Mouse (Mus musculus) layer of hippocampus, adult 11-12 months (tissue): ENCODE results near the gene Mus81.
"Not testable (repeated sequence)": the region's sequence is repeated elsewhere in the genome, so short reads cannot be mapped to it uniquely, and the experiment has no call there.

Experiments used
- DNase-seq: peaks from one replicate; pipeline ENCODE4 v3.0.0; 2022; ENCODE audit warnings: low spot score

The Mus81 gene

DNA sequence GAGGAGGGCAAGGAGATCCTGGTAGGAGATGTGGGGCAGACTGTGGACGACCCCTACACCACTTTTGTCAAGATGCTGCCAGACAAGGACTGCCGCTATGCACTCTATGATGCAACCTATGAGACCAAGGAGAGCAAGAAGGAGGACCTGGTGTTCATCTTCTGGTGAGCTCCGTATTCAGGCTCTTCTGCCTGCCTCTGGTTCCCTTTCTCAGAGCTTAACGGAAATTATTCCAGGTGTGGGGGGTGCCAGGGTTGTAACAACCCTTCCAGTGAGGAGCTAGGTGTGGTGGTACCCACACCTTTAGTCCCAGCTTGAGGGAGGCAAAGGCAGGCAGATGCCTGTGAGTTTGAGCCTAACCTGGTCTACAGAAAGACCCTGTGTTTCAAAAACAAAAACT lies 4.4 kb upstream of the Mus81 start:
- DNase-seq, result no peak

DNA sequence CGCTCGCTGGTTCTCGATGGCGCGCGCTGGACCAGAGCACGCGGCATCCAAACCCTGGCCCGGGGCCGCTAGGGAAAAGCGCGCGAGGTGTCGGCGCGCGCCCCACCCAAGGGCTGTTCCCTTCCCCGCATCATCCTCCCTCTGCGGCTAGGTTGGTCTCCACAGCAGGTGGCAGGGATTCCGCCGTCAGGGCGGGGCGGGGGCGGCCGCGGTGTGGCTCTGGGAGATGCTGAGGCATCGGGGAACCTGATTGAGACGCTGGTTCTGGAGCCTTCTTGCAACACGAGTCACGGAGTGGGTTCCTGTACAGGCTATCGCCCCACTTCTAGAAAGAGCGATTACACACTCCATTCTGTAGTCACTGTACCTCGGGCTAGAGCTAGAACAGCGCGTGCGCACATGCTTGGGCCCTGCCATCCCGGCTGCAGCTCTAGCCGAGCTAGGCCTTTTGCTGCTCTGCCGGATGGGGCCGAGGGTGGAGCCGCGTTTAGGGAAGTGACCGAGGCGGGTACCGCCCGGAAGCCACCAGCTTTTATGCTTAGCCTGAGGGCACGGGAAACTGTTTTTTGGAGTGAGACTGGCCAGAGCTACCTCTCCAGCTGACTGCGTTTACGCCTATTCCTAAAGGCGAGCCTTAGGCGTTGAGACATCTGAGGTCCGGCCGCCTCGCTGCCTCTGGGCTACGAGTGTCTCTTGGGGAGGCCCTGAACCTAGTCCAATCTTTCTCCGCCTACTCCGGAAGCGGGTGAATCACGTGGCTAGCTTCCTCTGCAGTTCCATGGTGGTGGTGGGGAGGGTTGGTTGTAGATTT lies 2.9 kb upstream of the Mus81 start:
- peak; percentile 84 for DNase-seq

DNA sequence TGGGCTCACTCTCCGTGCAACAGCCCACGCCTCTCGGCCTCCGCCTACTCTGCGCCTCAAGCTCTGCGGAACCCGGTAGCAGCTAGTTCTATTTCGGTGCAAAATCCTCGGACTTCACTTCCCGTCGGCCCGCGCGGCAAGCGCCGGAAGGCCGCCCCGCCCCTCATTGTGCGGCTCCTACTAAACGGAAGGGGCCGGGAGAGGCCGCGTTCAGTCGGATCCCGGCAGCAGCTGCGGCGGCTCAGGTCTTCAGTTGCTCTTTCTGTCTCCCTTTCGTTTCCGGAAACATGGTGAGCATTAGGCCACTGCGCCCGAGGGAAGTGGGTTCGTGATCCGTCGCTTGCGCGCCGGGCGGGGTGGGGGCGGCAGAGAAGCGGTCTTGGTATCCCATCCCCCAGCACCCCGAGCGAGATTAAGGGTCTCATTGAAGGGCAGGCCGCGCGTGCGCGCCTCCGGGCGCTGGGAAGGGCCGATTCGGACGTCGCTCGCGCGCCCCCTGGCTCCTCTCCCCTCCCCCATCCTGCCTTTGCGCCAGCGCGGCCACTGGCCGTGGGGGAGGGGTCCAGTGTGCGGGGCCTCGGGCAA lies 2.2 kb upstream of the Mus81 start, which contains the start of gene Cfl1:
Gene Cfl1, plus strand, starts transcription at position 143 of the 585 bp plus-strand sequence.
- peak; percentile 95 for DNase-seq

DNA sequence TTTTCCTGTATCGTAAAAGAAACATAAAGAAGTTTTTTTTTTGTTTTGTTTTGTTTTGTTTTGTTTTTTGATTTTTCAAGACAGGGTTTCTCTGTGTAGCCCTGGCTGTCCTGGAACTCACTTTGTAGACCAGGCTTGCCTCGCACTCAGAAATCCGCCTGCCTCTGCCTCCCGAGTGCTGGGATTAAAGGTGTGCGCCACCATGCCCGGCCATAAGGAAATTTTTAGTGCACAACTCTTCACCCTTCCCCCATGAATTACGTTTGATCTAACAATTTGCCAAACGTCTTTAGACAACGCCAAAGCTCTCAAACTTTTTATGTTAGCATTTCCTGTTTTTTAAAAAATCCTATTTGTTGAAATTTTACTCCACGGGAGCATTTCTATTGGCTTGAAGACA lies 1.5 kb upstream of the Mus81 start:
- not testable (repeated sequence) for DNase-seq

DNA sequence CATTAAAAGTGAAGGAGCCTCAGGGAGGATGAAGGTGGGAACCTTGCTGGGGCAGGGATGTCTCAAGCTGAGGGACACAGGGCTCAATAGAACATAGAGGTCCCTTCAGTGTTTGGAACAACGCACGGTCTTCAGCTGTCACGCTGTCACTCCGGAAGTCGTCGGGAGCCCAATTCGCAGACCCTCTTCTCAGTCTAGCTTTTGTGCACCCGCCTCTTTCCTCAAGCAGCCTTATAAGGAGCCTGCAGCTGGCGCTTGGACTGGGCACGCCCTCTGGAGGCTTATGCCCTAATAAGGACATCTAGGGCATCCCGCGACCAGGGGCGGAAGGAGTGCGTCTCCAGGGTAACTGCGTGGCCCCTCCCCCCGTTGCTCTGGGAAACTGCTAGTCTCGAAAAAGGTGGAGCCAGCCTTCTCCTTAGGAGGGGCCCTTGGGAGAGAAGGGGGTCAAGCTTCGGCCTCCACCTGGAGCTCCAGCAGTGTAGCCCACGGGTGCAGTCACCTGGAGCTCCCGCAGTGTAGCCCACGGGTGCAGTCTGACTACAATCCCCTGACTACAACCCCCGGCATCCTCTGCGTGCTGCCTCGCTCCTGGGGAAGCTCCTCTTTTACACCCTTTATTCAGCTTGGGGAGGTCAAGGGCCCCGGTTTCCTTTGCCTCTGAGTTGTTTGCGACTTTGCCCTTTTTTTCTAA lies 823 bp upstream of the Mus81 start:
- peak; percentile 98 for DNase-seq

DNA sequence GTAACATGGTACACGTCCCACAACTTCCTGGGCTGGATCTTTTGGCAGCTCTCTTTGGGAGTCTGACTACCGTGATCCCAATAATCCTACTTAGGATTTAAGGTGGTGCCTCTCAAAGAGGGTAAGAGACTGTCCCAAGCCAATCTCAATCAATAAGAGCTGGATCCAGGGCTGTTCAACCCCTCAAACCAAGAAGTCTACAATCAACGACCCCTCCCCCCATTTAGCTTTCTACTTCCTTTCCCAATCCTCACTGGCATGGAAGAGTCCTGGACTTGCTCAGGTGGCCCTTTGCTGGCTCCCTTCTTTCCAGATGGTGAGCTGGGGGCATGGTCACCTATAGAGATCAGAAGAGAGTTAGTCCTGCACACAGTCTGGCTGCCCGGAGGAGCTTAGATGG lies 1.4 kb downstream of the Mus81 start:
- no peak for DNase-seq

DNA sequence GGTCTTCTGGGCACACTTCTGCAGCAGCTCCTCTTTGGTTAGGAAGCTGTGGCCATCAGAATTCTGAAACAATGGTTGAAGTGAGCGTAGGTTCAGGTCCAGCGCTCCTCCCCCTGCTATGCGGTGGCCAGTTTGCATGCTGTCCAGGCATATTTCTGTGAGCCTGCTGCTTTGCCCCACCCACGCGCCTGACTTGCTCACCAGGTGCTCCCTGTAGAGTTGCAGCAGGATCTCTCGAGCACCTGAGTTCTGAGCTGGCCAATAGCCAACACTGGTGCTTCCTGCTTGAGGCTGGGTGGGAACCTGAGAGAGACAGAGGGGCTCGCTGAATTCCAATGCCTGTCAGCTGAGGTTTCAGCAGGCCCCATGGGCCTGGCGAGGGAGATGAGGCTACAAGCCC lies 1.9 kb downstream of the Mus81 start:
- DNase-seq, result no peak

DNA sequence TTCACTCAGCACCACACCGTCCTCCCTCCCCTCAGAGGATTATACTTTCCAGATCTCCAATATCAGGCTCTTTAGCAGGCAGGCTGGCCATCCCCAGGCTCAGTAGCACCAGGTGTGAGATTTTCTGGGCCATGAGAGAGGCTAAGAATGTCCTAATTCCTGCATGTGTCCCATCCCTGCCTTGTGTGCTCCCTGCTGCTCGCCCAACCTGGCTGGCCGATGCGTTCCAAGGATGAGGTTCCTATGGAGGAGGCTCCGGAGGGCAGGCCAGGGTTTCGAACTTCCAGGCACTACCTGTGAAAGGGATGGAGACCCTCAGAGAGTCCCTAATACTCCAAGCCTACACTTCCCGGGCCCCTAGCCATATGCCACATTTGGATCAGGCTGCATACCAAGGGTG lies 2.4 kb downstream of the Mus81 start:
- no peak for DNase-seq

DNA sequence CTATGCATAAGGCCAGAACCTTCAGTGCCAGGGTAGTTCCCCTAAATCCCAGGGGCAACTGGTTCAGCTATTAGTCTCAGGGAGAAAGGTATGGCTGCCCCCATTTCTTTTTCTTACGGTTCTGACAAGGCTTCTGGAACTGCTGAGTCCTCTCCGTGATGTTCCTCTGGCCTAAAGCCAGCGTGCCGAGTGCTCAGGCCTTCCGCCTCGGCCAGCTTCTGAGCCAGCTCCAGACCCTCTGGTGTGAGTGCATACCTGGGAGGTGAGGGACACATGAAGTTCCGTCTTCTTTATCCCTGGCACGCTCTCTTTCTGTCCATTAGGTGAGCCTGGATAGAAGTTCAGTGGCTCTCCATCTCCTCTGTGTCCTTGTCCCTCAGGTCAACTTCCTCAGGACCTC lies 2.8 kb downstream of the Mus81 start:
- DNase-seq, result no peak

DNA sequence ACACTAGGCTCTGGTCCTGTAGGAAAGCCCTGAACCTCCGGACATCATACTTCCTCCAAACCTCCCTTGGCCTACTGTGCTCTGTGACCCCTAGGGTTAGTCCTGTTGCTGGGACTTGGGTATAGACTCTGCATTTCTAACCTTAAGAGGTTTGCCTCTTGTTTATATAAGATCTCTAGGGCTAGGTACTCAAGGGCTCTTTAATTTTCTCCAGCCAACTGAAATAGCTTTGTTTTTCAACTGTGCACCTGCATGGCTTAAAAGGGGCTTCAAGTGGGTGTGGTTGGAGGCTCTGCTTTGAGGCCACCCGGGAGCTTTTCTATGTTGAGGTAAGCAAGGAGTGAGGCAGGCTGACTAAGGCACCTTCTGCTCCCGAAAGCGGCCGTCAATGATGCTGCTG lies 3.7 kb downstream of the Mus81 start:
- no peak for DNase-seq

DNA sequence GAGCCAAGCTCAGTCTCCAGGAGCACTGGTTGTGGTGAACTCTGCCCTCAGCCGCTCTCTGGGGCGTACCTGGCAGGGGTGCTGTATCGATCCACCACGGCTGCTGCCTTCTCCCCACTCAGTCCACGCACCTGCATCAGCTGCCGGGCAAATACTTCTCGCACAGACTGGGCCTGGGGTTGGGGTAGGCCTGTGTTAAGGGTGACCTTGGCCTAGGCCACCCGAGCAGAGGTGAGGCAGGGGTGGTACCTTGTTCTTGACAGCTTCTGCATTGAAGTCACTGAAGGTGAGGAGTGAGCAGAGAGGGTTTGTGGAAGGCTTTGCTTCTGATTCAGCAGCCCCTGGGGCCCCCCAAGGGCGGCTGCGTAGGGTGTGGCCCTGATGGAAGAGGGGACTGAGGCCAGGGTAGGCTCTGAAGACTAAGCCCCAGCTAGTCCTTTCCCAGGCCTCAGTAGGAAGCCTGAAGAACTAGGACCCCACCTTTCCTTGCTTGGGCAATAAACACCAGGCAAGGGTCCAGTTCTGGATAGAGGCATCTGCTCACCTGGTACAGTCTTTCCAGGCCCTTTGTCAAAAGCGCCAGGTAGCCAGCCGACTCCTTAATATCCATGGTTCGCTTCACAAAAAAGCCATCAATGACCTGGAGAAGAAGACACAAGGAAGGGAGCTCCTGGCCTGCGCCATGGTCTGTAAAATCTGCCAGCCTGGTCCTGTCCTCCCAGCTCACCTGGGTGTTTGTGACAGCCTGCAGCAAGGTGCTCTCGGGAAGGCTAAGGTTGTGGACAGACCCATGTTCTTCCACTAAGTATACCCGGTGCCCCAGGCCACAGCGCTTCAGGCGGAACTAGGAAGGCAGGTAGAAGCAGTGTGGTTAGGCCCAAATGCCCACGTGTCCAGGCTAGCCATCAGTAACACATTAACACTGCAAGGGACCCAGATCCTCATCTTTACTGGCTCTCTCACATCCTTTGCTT lies 4.5 kb downstream of the Mus81 start:
- DNase-seq, result no peak

DNA sequence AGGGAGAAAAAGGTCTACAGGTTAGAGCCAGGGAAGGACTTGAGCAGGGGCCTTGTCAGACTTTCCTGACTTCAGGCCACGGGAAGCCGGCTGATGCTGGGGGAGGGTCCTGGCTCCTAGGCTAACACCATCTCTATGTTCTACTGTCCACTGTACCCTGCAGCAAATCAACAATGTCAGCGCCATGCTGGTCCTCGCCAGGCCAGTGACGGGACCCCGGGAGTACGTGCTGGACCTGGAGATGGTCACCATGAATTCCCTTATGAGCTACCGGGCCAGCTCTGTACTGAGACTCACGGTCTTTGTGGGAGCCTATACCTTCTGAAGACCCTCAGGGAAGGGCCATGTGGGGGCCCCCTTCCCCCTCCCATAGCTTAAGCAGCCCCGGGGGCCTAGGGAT lies 6.8 kb downstream of the Mus81 start:
- no peak for DNase-seq

DNA sequence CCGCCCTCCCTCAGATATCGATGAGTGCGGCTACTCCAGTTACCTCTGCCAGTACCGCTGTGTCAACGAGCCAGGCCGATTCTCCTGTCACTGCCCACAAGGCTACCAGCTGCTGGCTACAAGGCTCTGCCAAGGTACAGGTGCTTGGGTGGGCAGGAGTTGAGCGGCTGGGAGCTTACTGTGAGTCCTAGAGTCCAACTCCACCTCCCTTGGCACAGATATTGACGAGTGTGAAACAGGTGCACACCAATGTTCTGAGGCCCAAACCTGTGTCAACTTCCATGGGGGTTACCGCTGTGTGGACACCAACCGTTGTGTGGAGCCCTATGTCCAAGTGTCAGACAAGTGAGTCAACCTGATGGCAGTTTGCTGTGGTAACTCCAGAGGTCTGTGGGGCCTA lies 8.2 kb downstream of the Mus81 start:
- no peak for DNase-seq

DNA sequence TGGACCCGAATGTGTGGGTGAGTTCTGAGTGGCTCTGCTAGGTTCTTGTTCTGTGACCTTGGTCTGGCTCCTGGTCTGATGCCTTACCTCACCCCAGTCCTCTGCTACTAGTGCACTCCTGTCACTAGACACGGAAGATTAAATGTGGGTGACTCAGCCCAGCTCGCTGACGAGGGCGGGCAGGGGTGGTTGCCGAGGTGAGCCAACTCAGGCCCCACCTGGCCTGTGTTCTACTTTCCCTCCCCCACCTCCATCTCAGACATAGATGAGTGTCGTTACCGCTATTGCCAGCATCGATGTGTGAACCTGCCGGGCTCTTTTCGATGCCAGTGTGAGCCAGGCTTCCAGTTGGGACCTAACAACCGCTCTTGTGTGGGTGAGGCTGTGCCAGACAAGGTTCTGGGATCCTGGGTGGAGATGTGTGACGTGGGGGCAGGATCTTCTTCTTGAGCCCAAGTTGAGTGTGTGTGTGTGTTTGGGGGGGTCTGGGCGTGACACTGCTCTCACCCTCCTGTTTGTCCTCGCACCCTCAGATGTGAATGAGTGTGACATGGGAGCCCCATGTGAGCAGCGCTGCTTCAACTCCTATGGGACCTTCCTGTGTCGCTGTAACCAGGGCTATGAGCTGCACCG lies 10.4 kb downstream of the Mus81 start:
- no peak for DNase-seq

DNA sequence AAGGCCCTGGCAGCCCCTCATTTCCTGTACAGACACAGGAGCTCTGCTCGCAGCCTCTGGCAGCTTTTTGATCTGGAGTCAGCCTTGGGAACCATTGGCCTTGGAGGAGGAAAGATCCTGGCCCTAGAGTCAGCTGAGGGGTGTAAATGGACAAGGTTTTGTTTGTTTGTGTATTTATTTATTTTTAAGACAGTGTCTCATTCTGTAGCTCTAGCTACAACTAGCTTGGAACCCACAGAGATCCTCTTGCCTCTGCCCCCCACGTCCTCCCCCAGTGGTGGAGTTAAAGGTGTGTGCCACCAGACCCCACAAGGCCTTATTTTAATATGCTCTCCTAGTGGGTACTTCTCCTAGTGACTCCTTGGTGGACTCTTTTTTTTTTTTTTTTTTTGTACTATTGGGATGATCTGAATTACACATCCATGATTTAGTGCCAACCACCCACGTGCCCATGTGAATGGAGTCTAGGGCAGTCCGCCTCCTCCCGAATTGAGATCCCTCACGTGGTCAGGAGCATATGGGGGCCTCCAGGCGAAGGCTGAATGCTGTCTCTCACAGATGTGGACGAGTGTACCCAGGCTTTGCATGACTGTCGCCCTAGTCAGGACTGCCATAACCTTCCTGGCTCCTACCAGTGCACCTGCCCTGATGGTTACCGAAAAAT lies 11.1 kb downstream of the Mus81 start:
- DNase-seq, result no peak

DNA sequence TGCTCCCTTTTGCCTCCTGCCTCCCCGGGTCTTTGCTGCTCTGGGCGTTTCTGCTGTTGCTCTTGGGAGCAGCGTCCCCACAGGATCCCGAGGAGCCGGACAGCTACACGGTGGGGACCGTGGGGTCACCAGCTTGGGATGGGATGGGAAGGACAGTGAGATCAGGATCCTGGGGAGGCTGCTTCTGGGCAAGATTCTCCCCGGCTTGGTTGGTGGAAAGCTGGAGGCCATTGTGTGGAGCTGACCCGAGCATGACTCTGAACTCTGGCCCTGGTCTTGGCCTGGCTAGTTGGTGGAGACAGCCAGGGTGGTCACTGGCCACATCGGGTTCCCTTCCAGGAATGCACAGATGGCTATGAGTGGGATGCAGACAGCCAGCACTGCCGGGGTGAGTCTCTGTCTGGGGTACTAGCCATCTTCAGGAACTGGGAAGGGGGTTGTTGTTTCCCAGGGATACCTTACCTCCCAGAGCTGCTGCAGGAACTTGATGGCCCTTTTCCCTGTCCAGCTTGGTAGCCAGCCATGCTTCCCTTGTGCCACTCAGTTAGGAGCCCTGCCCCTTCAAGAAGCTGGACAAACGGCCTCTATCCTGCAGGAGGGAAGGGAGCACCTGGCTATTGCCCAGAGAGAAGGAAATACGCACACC lies 13.0 kb downstream of the Mus81 start:
- no peak for DNase-seq

DNA sequence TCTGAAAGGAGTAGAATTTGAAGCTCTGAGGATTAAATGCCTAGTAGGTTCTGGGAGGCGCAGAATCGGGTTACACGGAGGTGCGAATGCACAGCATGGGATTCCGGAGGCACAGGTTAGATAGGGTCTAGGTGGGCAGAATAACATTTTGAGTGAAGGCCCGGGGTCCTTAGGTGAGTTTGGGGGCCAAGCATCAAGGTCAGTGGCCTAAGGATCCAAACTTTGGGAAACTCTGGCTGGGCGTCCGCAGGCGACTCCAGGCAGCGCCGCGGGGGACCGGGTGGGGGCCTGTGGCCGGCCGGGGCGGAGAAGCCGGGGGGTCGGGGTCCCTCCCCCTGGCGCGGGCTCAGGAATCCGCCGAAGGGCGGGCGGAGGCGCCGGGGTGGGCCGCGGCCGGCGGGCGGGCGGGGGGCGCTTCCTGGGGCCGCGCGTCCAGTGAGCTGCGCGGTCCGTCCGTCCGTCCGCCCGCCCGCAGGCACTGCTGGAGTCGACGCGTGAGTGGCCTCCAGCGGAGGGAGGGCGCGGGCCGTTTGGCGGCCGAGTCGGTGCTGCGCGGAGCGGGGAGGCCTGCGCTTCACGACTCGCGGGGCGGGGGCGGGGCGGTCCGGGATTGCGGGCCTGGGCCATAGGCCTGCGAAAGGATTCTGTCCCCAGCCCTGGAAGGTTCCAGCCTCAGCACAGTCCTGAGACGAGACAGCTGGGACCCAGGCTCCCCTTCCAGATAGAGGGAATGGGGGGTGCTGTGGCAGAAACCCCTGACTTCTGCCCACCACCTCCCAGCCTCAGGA lies 13.7 kb downstream of the Mus81 start:
- no peak for DNase-seq

DNA sequence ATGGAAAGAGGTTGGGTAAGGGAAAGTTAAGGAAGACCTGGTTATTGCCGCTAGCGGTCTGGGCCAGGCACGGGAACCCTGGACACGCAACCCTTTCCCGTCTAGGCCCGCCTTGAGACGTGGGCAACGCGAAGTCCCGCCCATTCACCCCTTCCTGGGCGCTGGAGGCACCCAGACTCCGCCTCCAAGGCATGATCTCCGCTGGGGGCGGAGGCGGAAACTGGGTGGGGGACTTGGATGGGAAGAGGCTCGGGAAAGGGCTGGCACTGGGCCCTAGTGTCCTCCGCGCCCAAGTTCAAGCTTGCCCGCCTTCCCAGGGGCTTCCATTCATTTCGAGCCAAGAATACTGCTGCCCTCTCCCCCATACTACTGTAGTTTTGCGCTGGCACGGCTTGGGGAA lies 14.5 kb downstream of the Mus81 start, which contains the start of gene Efemp2:
Gene Efemp2, plus strand, starts transcription at position 235 of the 400 bp plus-strand sequence.
- DNase-seq, result peak; percentile 71

DNA sequence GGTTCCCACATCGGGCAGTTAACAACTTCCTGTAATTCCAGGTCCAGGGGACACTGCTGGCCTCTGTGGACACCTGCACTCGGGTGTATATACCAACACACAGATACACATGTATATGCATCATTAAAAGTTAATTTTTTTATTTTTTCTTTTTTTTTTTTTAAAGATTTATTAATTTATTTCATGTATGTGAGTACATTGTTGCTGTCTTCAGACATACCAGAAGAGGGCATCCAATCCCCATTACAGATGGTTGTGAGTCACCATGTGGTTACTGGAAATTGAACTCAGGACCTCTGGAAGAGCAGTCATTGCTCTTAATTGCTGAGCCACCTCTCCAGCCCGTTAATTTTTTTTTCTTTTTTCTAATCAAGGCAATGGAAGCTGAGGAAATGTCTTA lies 15.3 kb downstream of the Mus81 start:
- DNase-seq, result no peak

DNA sequence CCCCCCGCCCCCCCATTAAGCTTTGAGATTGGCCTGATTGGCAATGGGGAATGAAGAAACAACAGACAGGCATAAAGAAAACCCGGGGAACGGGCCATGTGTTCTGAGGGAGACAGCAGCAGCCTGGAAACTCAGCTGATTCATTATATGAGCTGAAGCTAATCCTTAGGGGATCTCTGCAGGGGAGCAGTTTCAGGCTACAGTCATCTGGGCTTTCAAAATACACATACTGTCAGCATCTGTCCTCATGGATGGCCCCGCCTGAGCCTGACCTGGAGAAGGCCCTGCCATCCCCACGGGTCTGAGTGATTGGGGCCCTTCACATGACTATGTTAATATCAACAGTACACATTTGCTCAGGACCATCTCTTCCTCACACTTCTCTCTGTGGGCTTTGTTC lies 16.4 kb downstream of the Mus81 start:
- no peak for DNase-seq
